Mouse (Mus musculus) megakaryocyte, embryonic 14.5 days (primary cell): ENCODE data around the gene Skida1.

Experiments used
- FLI1 ChIP-seq: IDR thresholded peaks from 2 replicates; pipeline ENCODE4 v1.6.1; 2012; ENCODE audit warnings: low read length, inconsistent platforms, mixed read lengths
- GATA1 ChIP-seq: IDR thresholded peaks from 3 replicates; pipeline ENCODE4 v1.6.1; 2012; ENCODE audit warnings: mixed read lengths, low read length, inconsistent platforms, borderline replicate concordance

- no peak for TF ChIP-seq FLI1
- no peak for TF ChIP-seq GATA1
Measured at GRCm38 (mm10) chr2:17996858-17997257, 52.0 kb downstream of the Skida1 start, which contains the start of gene H2al2a.
